Mouse (Mus musculus) midbrain, embryonic 12.5 days (tissue): ENCODE data around the gene Srgap3. TPM values are rescaled to one million over a fixed set of nuclear protein-coding genes. Genes with fewer than 3 reads are reported as not detected.
A peak's percentile ranks its signal among the peaks of the same experiment; 100 is the strongest.

Experiments used
- ATAC-seq: fragments of 200-750 bp; cut with Nextera tagmentation; 2 replicates; pipeline ENCODE4 v1.8.0; 2017; ENCODE audit warnings: low read depth, moderate TSS enrichment, moderate library complexity; ENCODE audit not compliant: low FRiP score
- H3K27ac ChIP-seq: fragments of 300-500 bp; sonication (generic); replicated peaks from 2 replicates; pipeline ENCODE4 v1.5.1; 2016; ENCODE audit warnings: mild to moderate bottlenecking
- H3K27me3 ChIP-seq: fragments of 300-500 bp; sonication (generic); 2 replicates; pipeline ENCODE4 v1.6.1; 2016; ENCODE audit warnings: mild to moderate bottlenecking
- H3K36me3 ChIP-seq: fragments of 300-500 bp; sonication (generic); 2 replicates; pipeline ENCODE4 v1.6.1; 2016
- H3K4me1 ChIP-seq: fragments of 300-500 bp; sonication (generic); 2 replicates; pipeline ENCODE4 v1.6.1; 2016
- H3K4me2 ChIP-seq: fragments of 300-500 bp; sonication (generic); replicated peaks from 2 replicates; pipeline ENCODE4 v1.6.1; 2016; ENCODE audit warnings: mild to moderate bottlenecking, moderate library complexity
- H3K4me3 ChIP-seq: fragments of 300-500 bp; sonication (generic); 2 replicates; pipeline ENCODE4 v1.5.1; 2016; ENCODE audit warnings: mild to moderate bottlenecking
- H3K9ac ChIP-seq: fragments of 300-500 bp; sonication (generic); replicated peaks from 2 replicates; pipeline ENCODE4 v1.6.1; 2016; ENCODE audit warnings: mild to moderate bottlenecking, moderate library complexity
- H3K9me3 ChIP-seq: fragments of 300-500 bp; sonication (generic); 2 replicates; pipeline ENCODE4 v1.6.1; 2016; ENCODE audit warnings: mild to moderate bottlenecking
- WGBS: fragments of 180-500 bp; shearing (Covaris S2); methylation state at CpG from one replicate; pipeline ENCODE4 v1.1.7; 2016; 5-methylcytosine and 5-hydroxymethylcytosine counted together
- polyA plus RNA-seq: library from polyadenylated mRNA; unstranded; fragments of >200 nt; fragmentation: Nextera tagmentation; extraction: Ambion mirVana; gene quantifications from 2 replicates; pipeline ENCODE4 v1.2.1, GENCODE M21; 2016

The Srgap3 gene
- 60.5 and 63.7 TPM in 2 replicates for polyA plus RNA-seq

DNA sequence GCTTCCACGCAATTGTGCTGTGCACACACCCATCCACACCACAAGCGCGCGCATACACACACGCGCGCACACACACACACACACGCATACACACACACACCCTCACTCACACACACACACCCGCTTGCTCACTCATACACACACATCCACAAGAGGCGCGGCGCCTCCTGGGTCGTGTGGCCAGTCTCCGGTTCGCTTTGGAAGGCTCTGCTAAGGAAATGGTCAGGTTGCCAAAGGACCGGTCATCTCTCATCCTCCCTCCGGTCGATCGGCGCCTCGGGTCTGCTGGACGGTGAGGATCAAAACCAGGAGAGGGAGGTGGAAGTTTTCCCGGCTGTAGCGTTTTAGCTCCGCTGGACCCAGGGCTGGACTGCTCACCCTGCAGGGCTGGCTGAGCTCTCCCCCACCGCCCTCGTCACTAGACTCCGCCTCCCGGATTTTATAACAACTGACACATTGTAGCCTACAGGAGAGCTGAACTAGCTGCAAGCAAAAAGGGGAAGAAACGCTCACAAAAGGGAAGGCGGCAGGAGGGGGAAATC is at the start of gene Srgap3:
Gene Srgap3, minus strand, starts transcription at position 372 of the 542 bp plus-strand sequence.
- peak within 1 kb of the TSS; percentile 70 for H3K4me2 ChIP-seq
- peaks cover 14% of the 10 kb centered on the region for H3K36me3 ChIP-seq
- H3K27ac ChIP-seq = peak within 1 kb of the TSS; percentile 94
- H3K27me3 ChIP-seq = no peaks in the 10 kb centered on the region
- peaks cover 54% of the 10 kb centered on the region for H3K4me1 ChIP-seq
- H3K9me3 ChIP-seq = no peaks in the 10 kb centered on the region
- ATAC-seq = peak; percentile 95
- peak within 1 kb of the TSS; percentile 86 for H3K4me3 ChIP-seq
- under 1% methylated on average over 31 of the region's 31 CpGs for WGBS
- H3K9ac ChIP-seq = peak within 1 kb of the TSS; percentile 82

DNA sequence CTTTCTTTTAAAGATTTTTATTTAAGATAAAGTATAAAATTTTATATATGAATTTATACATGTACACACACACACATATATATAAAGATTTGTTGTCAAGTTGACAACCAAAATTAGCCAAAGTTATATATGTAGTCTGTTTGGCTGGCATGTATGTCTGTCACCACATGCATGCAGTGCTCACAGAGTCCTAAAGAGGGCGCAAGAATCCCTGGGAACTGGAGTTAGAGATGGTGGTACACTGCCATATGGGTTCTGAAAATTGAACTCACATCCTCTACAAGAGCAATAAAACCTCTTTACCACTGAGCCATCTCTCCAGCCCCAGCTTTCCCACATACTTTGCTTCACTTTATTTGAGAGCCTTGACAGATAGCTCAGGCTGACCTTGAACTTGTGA is 48.6 kb upstream of the Srgap3 start:
- Histone ChIP-seq H3K4me2 (no peak overlapping the region), H3K27me3 (no peaks in the 10 kb centered on the region; the same call in 1 of the 2 replicates), H3K4me3 (no peak overlapping the region), H3K4me1 (peaks cover 5% of the 10 kb centered on the region), H3K36me3 (no peaks in the 10 kb centered on the region), H3K9ac (no peak overlapping the region), H3K27ac (no peak overlapping the region), H3K9me3 (no peaks in the 10 kb centered on the region)
- WGBS = 33% methylated on average over 1 of the region's 1 CpGs
- no peak for ATAC-seq

DNA sequence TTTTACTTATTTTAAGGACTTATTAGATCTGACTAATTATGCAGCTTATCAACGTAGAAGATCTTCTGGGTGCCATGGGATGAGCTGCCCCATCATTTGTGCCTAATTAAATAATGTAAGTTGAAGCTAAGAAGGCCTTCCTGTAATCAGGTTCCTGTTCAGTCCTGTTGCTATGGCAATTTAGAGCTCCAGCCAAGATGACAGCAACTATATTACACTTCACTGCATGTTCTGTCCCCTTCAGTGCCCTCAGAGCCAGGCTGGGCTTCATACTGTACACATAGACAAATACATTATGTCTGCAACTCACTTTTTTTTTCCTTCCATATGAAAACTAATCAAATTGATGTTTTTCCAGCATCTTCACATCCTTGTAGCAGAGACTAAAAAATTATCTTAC is 43.1 kb upstream of the Srgap3 start:
- H3K4me2 ChIP-seq = no peak overlapping the region
- ATAC-seq = no peak

DNA sequence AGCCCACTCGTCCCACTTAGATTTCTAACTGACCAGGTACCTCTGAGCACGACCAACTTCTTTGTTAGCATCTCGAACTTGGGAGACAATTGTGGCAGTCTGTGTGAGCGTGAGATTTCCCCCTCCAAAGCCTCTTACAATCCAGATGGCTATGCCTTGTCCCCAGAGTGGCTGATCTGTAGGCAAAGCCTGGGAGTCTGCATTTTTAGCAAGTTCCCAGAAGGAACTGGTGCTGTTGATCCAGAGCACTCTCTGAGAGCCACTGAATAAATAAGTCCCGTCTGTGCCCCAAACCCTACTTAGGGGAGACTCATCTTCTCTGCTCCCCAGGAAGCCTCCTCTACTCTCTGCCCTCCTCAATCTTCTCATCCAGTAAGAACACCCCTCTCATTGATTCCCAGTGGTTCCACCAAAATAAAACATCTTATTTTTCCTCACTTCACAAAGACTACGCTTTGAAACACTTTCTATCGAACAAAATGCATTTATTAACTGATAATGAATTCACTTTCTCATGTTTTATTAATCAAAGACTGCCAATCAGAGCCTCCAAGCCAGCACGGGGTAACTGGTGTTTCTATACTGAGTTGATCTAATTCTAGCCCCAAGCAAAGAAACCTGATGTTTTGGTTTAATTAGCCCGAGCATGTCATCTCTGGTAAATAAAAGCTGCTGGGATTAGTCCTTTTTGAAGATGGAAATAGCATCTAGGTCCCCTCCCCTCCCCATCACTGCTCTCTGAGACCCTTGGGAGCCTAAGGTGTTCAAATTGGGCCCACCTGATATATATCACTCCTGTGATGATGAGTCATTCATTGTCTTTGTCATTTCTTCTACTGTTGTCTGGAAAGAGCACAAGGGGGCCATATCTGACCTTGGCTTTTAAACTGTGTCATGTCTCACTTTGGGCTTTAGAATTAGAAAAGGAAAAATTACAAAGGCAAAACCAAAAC is 38.6 kb upstream of the Srgap3 start:
- 23% methylated on average over 9 of the region's 9 CpGs for WGBS
- H3K4me1 ChIP-seq = peaks cover 28% of the 10 kb centered on the region

More for the DNA sequence above, 43.1 kb upstream of the Srgap3 start:
- Histone ChIP-seq H3K4me3 (no peak overlapping the region), H3K4me1 (peaks cover 12% of the 10 kb centered on the region), H3K9ac (no peak overlapping the region), H3K27me3 (no peaks in the 10 kb centered on the region), H3K36me3 (no peaks in the 10 kb centered on the region), H3K9me3 (no peaks in the 10 kb centered on the region), H3K27ac (no peak overlapping the region)
- 67% methylated on average over 1 of the region's 1 CpGs for WGBS

DNA sequence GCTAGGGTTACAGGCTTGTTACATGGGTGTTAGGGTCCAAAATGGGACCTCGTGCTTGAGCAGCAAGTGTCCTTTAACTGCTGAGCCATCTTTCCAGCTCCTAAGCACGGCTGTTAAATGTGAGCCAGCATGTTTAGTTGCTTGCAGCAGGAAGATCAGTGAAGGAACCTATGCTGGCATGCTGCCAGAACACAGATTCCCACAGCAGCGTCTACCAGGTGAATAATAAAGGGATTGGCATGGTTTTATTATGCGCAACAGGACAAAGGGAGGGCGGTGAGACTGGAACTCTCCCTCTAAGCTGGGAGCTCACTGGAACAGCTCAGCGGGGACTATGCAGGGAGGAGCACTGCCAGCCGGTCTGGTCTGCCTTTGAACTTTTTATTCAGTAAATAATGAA is 35.2 kb upstream of the Srgap3 start:
- no peaks in the 10 kb centered on the region for H3K9me3 ChIP-seq
- ATAC-seq = peak; percentile 64
- H3K4me3 ChIP-seq = no peak overlapping the region
- H3K4me2 ChIP-seq = no peak overlapping the region
- H3K4me1 ChIP-seq = peaks cover 30% of the 10 kb centered on the region
- no peak overlapping the region for H3K9ac ChIP-seq
- no peaks in the 10 kb centered on the region for H3K27me3 ChIP-seq
- H3K36me3 ChIP-seq = no peaks in the 10 kb centered on the region
- WGBS = 17% methylated on average over 7 of the region's 7 CpGs
- no peak overlapping the region; the same call in 1 of the 2 replicates for H3K27ac ChIP-seq

More for the DNA sequence above, 38.6 kb upstream of the Srgap3 start:
- H3K27me3 ChIP-seq = no peaks in the 10 kb centered on the region
- H3K27ac ChIP-seq = peak overlapping the region; percentile 75
- H3K9ac ChIP-seq = no peak overlapping the region
- H3K4me2 ChIP-seq = 0 out of 2 replicates have a peak overlapping the region, but pooled peaks have one; percentile 19
- H3K4me3 ChIP-seq = no peak overlapping the region
- H3K36me3 ChIP-seq = no peaks in the 10 kb centered on the region
- H3K9me3 ChIP-seq = no peaks in the 10 kb centered on the region
- ATAC-seq = peak; percentile 76

DNA sequence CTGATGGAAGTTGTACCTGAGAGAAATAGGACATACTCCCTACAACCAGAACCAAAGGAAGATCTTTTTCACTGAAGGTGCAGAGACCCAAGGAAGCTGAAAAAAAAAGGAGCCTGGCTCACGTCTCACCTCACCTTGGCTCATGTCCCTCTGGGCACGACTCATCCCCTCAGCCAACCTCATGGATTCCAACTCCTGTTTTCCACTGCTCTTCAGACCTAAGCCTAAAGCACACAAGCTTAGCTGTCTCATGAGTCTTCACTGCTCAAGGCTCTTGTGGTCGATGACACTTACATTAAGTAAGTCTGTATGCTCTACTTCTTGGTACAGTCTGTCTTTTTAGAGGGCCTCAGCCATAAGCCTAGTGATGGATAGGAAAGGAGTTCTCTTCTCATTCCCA is 31.9 kb upstream of the Srgap3 start:
- WGBS = 95% methylated on average over 3 of the region's 3 CpGs
- no peak overlapping the region for H3K4me2 ChIP-seq
- no peak overlapping the region for H3K4me3 ChIP-seq
- ATAC-seq = no peak
- H3K36me3 ChIP-seq = no peaks in the 10 kb centered on the region
- H3K9ac ChIP-seq = no peak overlapping the region
- H3K27ac ChIP-seq = no peak overlapping the region
- peaks cover 34% of the 10 kb centered on the region for H3K4me1 ChIP-seq
- H3K27me3 ChIP-seq = no peaks in the 10 kb centered on the region
- no peaks in the 10 kb centered on the region for H3K9me3 ChIP-seq

DNA sequence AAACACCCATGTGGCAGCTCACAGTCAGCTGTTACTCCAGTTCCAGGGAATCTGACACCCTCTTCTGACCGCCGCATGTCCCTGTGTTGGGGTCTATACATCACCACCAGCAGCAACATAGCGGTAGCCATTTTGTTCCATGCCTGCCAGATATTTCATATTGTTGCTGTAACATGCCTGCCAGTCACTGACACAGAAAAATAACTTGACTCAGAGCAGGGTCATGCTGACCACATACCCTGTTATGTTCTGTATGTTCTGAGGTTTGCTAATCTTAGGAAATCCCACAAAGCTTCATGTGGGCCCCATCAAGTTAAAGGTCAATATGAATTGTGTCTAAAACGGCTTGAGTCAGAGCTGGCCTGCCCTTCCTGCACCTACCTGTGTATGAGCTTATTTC is 30.2 kb upstream of the Srgap3 start:
- WGBS = 80% methylated on average over 4 of the region's 4 CpGs
- Histone ChIP-seq H3K4me3 (no peak overlapping the region), H3K27ac (peak overlapping the region; percentile 39; the same call in 1 of the 2 replicates), H3K36me3 (no peaks in the 10 kb centered on the region), H3K9me3 (no peaks in the 10 kb centered on the region), H3K4me2 (no peak overlapping the region), H3K27me3 (no peaks in the 10 kb centered on the region), H3K4me1 (peaks cover 43% of the 10 kb centered on the region), H3K9ac (no peak overlapping the region)
- ATAC-seq = no peak

DNA sequence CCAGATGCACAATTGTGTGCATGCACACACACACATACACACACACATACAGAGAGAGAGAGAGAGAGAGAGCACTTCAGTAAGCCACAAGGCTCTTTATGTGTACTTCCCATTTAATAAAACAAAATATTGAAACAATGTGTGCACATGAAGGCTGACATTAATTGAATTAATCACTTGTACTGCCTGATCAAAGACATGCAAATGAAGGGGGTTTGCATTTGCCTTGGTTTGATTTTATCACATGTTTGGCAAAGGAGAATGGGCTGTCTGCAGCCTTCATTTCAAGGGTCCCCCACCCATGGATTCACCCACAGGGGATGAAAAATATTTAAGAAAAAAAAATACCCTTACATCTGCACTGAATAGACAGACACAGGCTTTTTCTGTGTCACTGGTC is 29.5 kb upstream of the Srgap3 start:
- H3K27me3 ChIP-seq = no peaks in the 10 kb centered on the region
- H3K4me3 ChIP-seq = no peak overlapping the region
- peak overlapping the region; percentile 39; the same call in 1 of the 2 replicates for H3K27ac ChIP-seq
- no peak overlapping the region for H3K4me2 ChIP-seq
- no peaks in the 10 kb centered on the region for H3K9me3 ChIP-seq
- H3K9ac ChIP-seq = no peak overlapping the region
- no peak for ATAC-seq
- peaks cover 44% of the 10 kb centered on the region for H3K4me1 ChIP-seq
- H3K36me3 ChIP-seq = no peaks in the 10 kb centered on the region

DNA sequence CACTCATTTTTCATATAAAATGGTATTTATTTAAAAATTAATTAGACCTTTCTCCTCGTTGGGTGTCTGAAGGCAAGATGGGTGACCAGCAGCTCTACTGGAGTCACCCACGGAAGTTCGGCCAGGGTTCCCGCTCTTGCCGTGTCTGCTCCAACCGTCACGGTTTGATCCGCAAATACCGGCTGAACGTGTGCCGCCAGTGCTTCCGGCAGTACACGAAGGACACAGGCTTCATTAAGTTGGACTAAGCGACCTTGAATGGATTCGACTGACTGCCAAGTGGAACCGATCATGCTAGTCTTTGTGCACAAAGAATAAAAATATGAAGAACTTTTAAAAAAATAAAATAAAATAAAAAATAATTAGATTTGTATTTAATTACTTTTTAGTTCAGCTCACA is 29.1 kb upstream of the Srgap3 start:
- Histone ChIP-seq H3K4me3 (no peak overlapping the region), H3K9ac (no peak overlapping the region), H3K9me3 (no peaks in the 10 kb centered on the region), H3K27me3 (no peaks in the 10 kb centered on the region), H3K4me2 (no peak overlapping the region), H3K27ac (no peak overlapping the region), H3K36me3 (no peaks in the 10 kb centered on the region), H3K4me1 (peaks cover 48% of the 10 kb centered on the region)
- WGBS = 87% methylated on average over 16 of the region's 16 CpGs
- ATAC-seq = no peak

DNA sequence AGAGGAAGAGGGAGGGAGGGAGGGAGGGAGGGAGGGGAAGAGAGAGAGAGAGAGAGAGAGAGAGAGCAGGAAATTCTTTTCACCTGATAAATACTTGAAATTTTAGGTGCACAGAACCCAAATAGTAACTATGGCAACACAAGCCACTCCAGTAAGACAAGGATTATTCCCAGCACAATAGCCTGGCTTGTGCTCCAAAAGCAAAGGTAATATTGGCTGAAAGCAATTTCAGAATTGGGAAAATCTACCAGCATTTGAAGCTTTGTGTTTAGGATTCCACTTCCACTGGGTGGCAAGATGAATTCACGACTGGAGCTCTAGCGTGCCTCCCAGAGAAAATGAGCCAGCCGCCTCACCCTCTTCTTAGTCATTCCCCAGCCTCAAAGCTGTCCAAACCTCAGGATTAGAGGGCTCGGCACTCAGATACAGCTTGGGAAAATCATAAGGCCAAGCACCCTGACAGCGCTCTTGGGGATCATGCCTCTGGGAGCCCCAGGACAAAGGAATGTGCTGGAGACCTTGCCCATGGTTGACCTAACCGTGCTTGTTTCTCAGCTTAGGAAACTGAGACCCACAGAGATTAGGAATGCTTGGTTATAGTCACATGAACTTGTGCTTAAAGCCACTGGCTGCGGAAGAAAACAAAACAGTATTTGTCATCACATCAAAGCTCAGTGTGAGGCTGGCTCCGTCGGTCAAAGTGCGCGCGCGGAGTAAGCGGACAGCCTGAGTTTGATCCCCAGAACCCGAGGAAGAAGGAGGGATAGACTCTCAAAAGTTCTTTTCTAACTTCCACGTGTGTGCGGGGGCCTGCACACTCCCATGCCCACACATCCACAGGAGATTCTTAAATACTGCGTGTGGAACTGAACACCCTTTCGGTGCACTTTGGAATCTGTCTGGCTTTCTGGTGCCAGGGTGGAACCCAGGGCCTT is 27.0 kb upstream of the Srgap3 start:
- Histone ChIP-seq H3K9ac (no peak overlapping the region), H3K4me2 (peak overlapping the region; percentile 48), H3K27me3 (no peaks in the 10 kb centered on the region), H3K9me3 (no peaks in the 10 kb centered on the region), H3K36me3 (no peaks in the 10 kb centered on the region), H3K27ac (peak overlapping the region; percentile 94), H3K4me1 (peaks cover 64% of the 10 kb centered on the region), H3K4me3 (no peak overlapping the region)
- 22% methylated on average over 19 of the region's 19 CpGs for WGBS
- no peak for ATAC-seq

DNA sequence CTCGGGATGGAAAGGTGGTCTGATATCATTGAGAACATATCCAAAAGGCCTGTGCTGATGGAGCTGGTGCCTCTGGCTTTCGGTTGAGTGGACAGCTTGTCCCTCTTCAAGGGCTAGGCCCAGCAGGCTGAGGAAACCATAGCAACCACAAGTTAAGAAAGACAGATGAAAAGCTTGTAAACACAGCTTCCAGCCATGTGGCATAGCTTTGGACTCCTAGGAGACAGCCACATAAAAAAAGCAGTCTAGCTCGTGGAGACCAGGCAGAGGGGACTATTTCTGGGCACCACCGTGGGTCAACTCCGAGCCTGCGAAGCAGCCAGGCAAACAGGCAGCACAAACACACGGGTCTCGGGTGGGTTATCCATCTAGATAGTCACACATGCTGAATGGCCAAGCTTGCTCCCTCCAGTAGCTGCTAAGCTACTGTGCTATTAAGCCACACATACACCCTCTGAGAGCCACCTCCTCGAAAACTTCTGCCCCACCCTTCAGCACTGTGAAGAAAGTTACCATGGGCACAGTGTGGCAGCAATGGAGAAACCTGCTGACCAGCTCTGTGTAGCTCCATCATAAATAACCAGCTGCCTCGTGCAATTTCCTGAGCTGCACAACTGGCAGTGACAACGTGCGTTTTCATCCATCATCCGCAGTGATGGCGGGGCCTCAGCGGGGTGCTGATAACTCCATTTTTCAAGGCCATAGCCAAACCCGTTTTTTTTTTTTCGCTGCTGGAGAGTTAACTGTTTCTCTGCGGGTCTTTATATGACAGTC is 26.0 kb upstream of the Srgap3 start:
- H3K9me3 ChIP-seq = no peaks in the 10 kb centered on the region
- 9% methylated on average over 18 of the region's 18 CpGs for whole genome bisulfite sequencing
- peak; percentile 83 for ATAC-seq
- no peaks in the 10 kb centered on the region for H3K36me3 ChIP-seq
- H3K27me3 ChIP-seq = no peaks in the 10 kb centered on the region
- peaks cover 64% of the 10 kb centered on the region for H3K4me1 ChIP-seq
- no peak overlapping the region; the same call in 1 of the 2 replicates for H3K9ac ChIP-seq
- peak overlapping the region; percentile 11 for H3K4me3 ChIP-seq
- H3K4me2 ChIP-seq = peak overlapping the region; percentile 48
- H3K27ac ChIP-seq = peak overlapping the region; percentile 94
